Mouse (Mus musculus) megakaryocyte, embryonic 14.5 days (primary cell): ENCODE data around the gene Nkd1. TPM values are rescaled to one million over a fixed set of nuclear protein-coding genes. Genes with fewer than 3 reads are reported as not detected.
A peak's percentile ranks its signal among the peaks of the same experiment; 100 is the strongest.

Source experiments
- H3K27me3 ChIP-seq: replicated peaks from 2 replicates; pipeline ENCODE3; 2012; ENCODE audit warnings: inconsistent platforms
- H3K36me3 ChIP-seq: replicated peaks from 2 replicates; pipeline ENCODE3; 2012; ENCODE audit warnings: low read length, inconsistent platforms, mixed read lengths
- H3K4me1 ChIP-seq: 2 replicates; pipeline ENCODE4 v1.6.1; 2012; ENCODE audit warnings: inconsistent platforms
- H3K4me3 ChIP-seq: replicated peaks from 2 replicates; pipeline ENCODE3; 2012; ENCODE audit warnings: moderate library complexity, mild to moderate bottlenecking, inconsistent platforms
- H3K9me3 ChIP-seq: 2 replicates; pipeline ENCODE4 v1.6.1; 2012; ENCODE audit warnings: inconsistent platforms
- FLI1 ChIP-seq: IDR thresholded peaks from 2 replicates; pipeline ENCODE4 v1.6.1; 2012; ENCODE audit warnings: low read length, inconsistent platforms, mixed read lengths
- GATA1 ChIP-seq: IDR thresholded peaks from 3 replicates; pipeline ENCODE4 v1.6.1; 2012; ENCODE audit warnings: mixed read lengths, low read length, inconsistent platforms, borderline replicate concordance
- polyA plus RNA-seq: library from polyadenylated mRNA; stranded (reverse); fragments of >175 nt; gene quantifications from 2 replicates; pipeline ENCODE4 v1.2.3, GENCODE M21; 2012; ENCODE audit warnings: low replicate concordance; ENCODE audit not compliant: insufficient read depth

The Nkd1 gene
- polyA plus RNA-seq, 1 experiment: 1.3 TPM

- Histone ChIP-seq H3K36me3 (no peaks in the 10 kb centered on the region), H3K27me3 (peaks cover 63% of the 10 kb centered on the region), H3K4me3 (no peak overlapping the region), H3K4me1 (peaks cover 46% of the 10 kb centered on the region), H3K9me3 (no peaks in the 10 kb centered on the region)
- no peak for TF ChIP-seq GATA1
- TF ChIP-seq FLI1: no peak
Observed at GRCm38 (mm10) chr8:88561402-88561801, 40.2 kb downstream of the Nkd1 start.

DNA sequence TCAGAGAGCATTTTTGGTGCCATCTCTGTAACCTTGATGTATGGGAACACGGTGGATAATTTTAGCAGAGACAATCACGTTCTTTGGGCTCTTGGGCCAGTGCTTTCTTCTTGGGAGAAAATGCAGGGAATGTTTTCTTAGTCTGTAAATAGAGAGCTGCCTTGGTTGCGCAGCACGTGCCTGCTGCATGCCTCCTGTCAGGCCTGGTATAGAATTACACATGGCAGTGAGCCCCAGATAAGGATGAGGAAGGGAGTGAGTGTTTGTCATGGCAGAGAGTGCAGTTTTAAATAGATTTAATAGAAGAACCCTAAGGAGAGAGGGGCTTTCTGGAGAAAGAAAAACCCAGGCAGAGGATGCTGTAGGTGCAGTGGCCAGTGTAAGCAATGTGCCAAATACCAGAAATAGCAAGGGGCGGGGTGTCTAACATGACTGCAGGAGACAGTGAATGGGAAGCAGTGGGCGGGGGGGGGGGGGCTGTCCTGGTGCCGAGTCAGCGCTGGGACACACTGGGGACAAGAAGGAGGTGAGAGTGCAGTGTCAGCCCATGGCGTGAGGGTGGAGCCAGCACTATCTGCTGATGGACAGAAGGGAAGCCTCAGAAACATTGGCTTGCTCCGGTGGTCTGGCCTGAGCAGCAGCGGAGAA is 43.2 kb downstream of the Nkd1 start:
- peaks cover 52% of the 10 kb centered on the region for H3K27me3 ChIP-seq
- H3K4me3 ChIP-seq: peak overlapping the region; percentile 80
- H3K36me3 ChIP-seq: no peaks in the 10 kb centered on the region
- no peaks in the 10 kb centered on the region for H3K9me3 ChIP-seq
- TF ChIP-seq GATA1 (no peak), FLI1 (no peak)
- H3K4me1 ChIP-seq: peaks cover 76% of the 10 kb centered on the region

GRCm38 (mm10) chr8:88566119-88566518 is 45.0 kb downstream of the Nkd1 start:
- no peaks in the 10 kb centered on the region for H3K9me3 ChIP-seq
- TF ChIP-seq GATA1 (no peak), FLI1 (no peak)
- H3K27me3 ChIP-seq: peaks cover 47% of the 10 kb centered on the region
- peak overlapping the region; percentile 21 for H3K4me3 ChIP-seq
- H3K4me1 ChIP-seq: peaks cover 83% of the 10 kb centered on the region
- no peaks in the 10 kb centered on the region for H3K36me3 ChIP-seq

- no peaks in the 10 kb centered on the region for H3K9me3 ChIP-seq
- H3K36me3 ChIP-seq: no peaks in the 10 kb centered on the region
- peaks cover 92% of the 10 kb centered on the region for H3K4me1 ChIP-seq
- TF ChIP-seq FLI1 (no peak), GATA1 (no peak)
- H3K4me3 ChIP-seq: peak overlapping the region; percentile 11
- H3K27me3 ChIP-seq: peaks cover 51% of the 10 kb centered on the region
Observed at GRCm38 (mm10) chr8:88567314-88568121, 46.4 kb downstream of the Nkd1 start.

DNA sequence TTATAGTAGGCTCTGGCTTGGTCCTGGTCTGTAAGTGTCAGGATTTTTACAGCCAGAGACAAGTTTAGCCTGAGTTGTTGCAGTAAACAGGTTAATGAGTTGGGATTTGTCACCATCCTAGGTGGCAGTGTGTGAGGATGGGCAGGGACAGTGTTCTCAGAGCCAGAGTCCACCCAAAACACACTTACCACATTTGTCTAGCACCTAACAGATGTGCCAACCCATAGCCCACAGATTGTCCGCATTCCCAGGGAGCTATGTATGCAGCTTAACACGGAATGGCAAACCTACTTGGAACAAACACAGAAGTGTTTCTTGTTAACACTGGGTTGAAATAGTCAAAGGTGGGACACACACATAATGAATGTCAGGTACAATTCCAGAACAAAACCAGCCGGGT is 47.1 kb downstream of the Nkd1 start:
- Histone ChIP-seq H3K27me3 (peaks cover 51% of the 10 kb centered on the region), H3K36me3 (no peaks in the 10 kb centered on the region), H3K4me1 (peaks cover 89% of the 10 kb centered on the region), H3K4me3 (no peak overlapping the region), H3K9me3 (no peaks in the 10 kb centered on the region)
- no peak for TF ChIP-seq GATA1
- no peak for TF ChIP-seq FLI1

DNA sequence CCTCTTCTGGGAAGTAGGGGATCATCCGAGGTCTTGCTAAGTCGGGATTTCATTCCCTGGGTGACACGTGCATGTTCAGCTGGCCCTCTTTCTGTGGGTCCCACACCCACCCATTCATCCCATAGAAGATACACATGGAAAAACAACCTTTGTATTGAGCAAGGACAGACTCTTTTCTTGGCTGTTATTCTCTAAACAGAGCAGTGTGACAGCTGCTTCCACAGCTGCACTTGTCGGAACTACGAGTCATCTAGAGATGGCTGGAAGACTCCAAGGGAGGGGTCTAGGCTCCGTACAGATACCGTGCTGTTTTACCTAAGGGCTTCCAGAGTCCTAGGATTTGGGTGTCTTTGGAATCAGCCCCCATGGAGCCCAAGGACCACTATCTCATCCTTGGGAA is 48.2 kb downstream of the Nkd1 start:
- H3K36me3 ChIP-seq: no peaks in the 10 kb centered on the region
- no peaks in the 10 kb centered on the region for H3K9me3 ChIP-seq
- no peak overlapping the region for H3K4me3 ChIP-seq
- TF ChIP-seq GATA1 (no peak), FLI1 (no peak)
- H3K27me3 ChIP-seq: peaks cover 57% of the 10 kb centered on the region
- H3K4me1 ChIP-seq: peaks cover 85% of the 10 kb centered on the region

DNA sequence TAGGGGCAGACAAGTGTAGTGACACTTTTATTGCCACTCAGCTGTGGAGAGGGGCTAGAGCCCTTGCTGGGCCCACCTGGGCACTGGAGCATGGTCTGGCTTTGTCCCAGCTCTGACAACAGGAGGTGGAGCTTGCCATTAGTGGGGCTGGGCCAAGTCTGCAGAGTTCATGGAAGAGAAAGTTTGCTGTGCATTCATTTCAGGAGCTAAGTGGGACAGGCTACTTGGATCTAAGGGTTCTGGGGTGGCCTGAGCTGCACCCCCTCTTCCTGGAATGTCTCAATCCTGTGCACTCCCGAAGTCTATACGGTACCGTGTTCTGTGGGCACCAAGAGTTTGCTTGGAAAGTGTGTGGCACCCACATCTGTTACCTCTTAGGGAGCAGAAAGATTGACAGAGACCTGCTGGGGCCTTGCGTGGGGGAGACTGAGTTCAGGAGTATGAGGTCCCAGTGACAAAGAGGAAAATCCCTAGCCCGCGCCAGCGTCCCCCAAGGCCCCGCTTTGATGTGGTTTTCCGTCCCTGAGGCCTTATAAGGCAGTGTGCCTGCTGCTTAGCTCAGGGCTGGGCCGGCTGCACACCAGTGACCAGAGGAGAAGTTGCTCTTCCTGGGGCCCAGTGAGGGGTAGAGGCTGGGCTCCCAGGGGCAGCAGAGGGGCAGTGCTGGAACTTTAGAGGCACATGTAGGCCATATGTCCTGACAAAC is 49.3 kb downstream of the Nkd1 start:
- H3K36me3 ChIP-seq: no peaks in the 10 kb centered on the region
- no peaks in the 10 kb centered on the region for H3K9me3 ChIP-seq
- H3K4me3 ChIP-seq: peak overlapping the region; percentile 72
- H3K4me1 ChIP-seq: peaks cover 78% of the 10 kb centered on the region
- TF ChIP-seq GATA1 (no peak), FLI1 (no peak)
- peaks cover 66% of the 10 kb centered on the region for H3K27me3 ChIP-seq

- peaks cover 70% of the 10 kb centered on the region for H3K27me3 ChIP-seq
- H3K4me3 ChIP-seq: peak overlapping the region; percentile 29
- H3K9me3 ChIP-seq: no peaks in the 10 kb centered on the region
- H3K36me3 ChIP-seq: no peaks in the 10 kb centered on the region
- peaks cover 70% of the 10 kb centered on the region for H3K4me1 ChIP-seq
- TF ChIP-seq FLI1 (no peak), GATA1 (no peak)
Observed at GRCm38 (mm10) chr8:88571434-88572184, 50.5 kb downstream of the Nkd1 start.

DNA sequence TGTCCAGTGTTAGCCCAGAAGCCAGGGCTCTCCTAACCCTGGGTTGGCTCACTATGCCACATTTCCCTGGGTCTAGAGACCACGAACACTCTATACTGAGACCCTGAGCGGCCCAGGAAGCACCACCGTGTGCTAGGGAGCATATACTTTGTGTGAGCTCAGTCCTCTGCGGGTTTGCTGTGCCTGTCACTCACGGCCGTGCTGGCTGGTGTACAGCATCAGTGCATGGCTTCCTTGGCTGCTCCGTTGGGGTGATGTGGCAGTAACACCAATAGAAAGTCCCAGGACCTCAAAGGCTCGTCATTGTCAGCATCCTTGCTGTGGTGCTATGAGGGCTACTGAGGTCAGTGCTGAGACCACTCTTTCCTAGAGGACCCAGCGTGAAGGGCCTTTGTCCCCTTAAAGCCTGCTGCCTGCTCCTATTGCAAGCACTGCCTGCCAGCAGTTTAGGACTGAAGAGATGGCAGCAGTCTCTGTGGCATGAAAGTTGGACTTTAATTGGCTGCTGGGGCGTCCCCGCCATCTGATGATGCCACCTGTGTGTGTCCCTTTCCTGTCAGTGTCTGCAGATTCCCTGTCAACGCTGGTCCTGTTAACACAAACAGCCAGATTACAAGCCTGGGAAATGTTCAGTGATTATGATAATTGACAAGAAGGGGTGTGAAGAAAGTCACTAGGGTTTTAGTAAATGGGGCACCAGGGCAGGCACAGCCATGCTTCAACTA is 51.2 kb downstream of the Nkd1 start:
- Histone ChIP-seq H3K9me3 (no peaks in the 10 kb centered on the region), H3K36me3 (no peaks in the 10 kb centered on the region), H3K27me3 (peaks cover 71% of the 10 kb centered on the region), H3K4me1 (peaks cover 63% of the 10 kb centered on the region), H3K4me3 (no peak overlapping the region)
- TF ChIP-seq FLI1 (no peak), GATA1 (no peak)
